Mouse (Mus musculus) brain, embryonic 14.5 days (tissue): ENCODE data around the gene Grid1.

ENCODE experiments used
- CTCF ChIP-seq: fragments of 200-500 bp; IDR thresholded peaks from 2 replicates; pipeline ENCODE4 v1.5.1; 2012; ENCODE audit warnings: inconsistent platforms, mild to moderate bottlenecking, moderate library complexity, borderline replicate concordance; ENCODE audit not compliant: insufficient read depth, insufficient read length; ENCODE audit errors: extremely low read depth
- POLR2A ChIP-seq: fragments of 200-500 bp; IDR thresholded peaks from 2 replicates; pipeline ENCODE4 v1.6.1; 2012; ENCODE audit warnings: mild to moderate bottlenecking, inconsistent platforms, borderline replicate concordance; ENCODE audit not compliant: poor library complexity, insufficient read depth, insufficient read length, severe bottlenecking; ENCODE audit errors: extremely low read depth

- TF ChIP-seq POLR2A (no peak), CTCF (no peak)
These were observed 425.1 kb downstream of the Grid1 start for GRCm38 (mm10) chr14:35244776-35245548.
